Mouse (Mus musculus): Measurements from ENCODE around the gene Nckap1l. TPM values are rescaled to one million over a fixed set of nuclear protein-coding genes. Genes with fewer than 3 reads are reported as not detected.
A peak's percentile ranks its signal among the peaks of the same experiment; 100 is the strongest.

Nckap1l gene
- polyA plus RNA-seq, 2 experiments: 3.9 to 4.5 TPM

- no peak for TF ChIP-seq POLR2A (IDR thresholded peaks at IDR 0.05; ENCODE audit: borderline replicate concordance, extremely low read depth, insufficient read depth, insufficient read length)
These were observed 55.7 kb downstream of the Nckap1l start for GRCm38 (mm10) chr15:103509317-103509716.

GRCm38 (mm10) chr15:103511652-103512051 is 58.1 kb downstream of the Nckap1l start:
- ATAC-seq (ENCODE audit: low FRiP score, low read depth) (no peak), DNase-seq (ENCODE audit: low spot score) (no peak)
- Histone ChIP-seq H3K4me3 (replicated peaks; ENCODE audit: low read length) (no peak overlapping the region), H3K27me3 (ENCODE audit: control insufficient read depth, insufficient read depth, low read length) (no peaks in the 10 kb centered on the region), H3K9ac (ENCODE audit: low read depth, low read length, severe bottlenecking) (no peak overlapping the region), H3K27ac (replicated peaks; ENCODE audit: low read depth, low read length) (no peak overlapping the region), H3K9me3 (ENCODE audit: control insufficient read depth, low read length) (no peaks in the 10 kb centered on the region), H3K4me1 (ENCODE audit: control insufficient read depth, insufficient read depth, low read length) (peaks cover 11% of the 10 kb centered on the region), H3K36me3 (ENCODE audit: control insufficient read depth, insufficient read depth, low read length) (no peaks in the 10 kb centered on the region), H3K4me2 (replicated peaks; ENCODE audit: low read depth, low read length, severe bottlenecking) (no peak overlapping the region)
- whole genome bisulfite sequencing: 52% methylated on average over 1 of the region's 1 CpGs
- no peak for TF ChIP-seq POLR2A (IDR thresholded peaks at IDR 0.05; ENCODE audit: borderline replicate concordance, extremely low read depth, insufficient read depth, insufficient read length)

More at GRCm38 (mm10) chr15:103509317-103509716, 55.7 kb downstream of the Nckap1l start:
- Histone ChIP-seq H3K9ac (ENCODE audit: low read depth, low read length, severe bottlenecking) (no peak overlapping the region), H3K4me1 (ENCODE audit: control insufficient read depth, insufficient read depth, low read length) (peaks cover 10% of the 10 kb centered on the region), H3K4me3 (replicated peaks; ENCODE audit: low read length) (no peak overlapping the region), H3K27me3 (ENCODE audit: control insufficient read depth, insufficient read depth, low read length) (peaks cover 8% of the 10 kb centered on the region), H3K9me3 (ENCODE audit: control insufficient read depth, low read length) (no peaks in the 10 kb centered on the region), H3K36me3 (ENCODE audit: control insufficient read depth, insufficient read depth, low read length) (no peaks in the 10 kb centered on the region), H3K4me2 (replicated peaks; ENCODE audit: low read depth, low read length, severe bottlenecking) (no peak overlapping the region), H3K27ac (replicated peaks; ENCODE audit: low read depth, low read length) (no peak overlapping the region)
- no peak for DNase-seq (ENCODE audit: low spot score)
- no peak for ATAC-seq (ENCODE audit: low FRiP score, low read depth)
- WGBS: 58% methylated on average over 3 of the region's 3 CpGs

GRCm38 (mm10) chr15:103513621-103514031 is 60.0 kb downstream of the Nckap1l start:
- ATAC-seq (ENCODE audit: low FRiP score, low read depth): peak; percentile 17; the same call in 1 of the 2 replicates
- 4% methylated on average over 7 of the region's 7 CpGs for WGBS
- DNase-seq (ENCODE audit: low spot score): no peak
- Histone ChIP-seq H3K9me3 (ENCODE audit: control insufficient read depth, low read length) (no peaks in the 10 kb centered on the region), H3K27me3 (ENCODE audit: control insufficient read depth, insufficient read depth, low read length) (no peaks in the 10 kb centered on the region), H3K4me3 (replicated peaks; ENCODE audit: low read length) (peak overlapping the region; percentile 23), H3K4me1 (ENCODE audit: control insufficient read depth, insufficient read depth, low read length) (peaks cover 13% of the 10 kb centered on the region), H3K27ac (replicated peaks; ENCODE audit: low read depth, low read length) (no peak overlapping the region), H3K4me2 (replicated peaks; ENCODE audit: low read depth, low read length, severe bottlenecking) (peak overlapping the region; percentile 52), H3K9ac (ENCODE audit: low read depth, low read length, severe bottlenecking) (peak overlapping the region; percentile 14; the same call in 1 of the 2 replicates), H3K36me3 (ENCODE audit: control insufficient read depth, insufficient read depth, low read length) (no peaks in the 10 kb centered on the region)
- no peak for TF ChIP-seq POLR2A (IDR thresholded peaks at IDR 0.05; ENCODE audit: borderline replicate concordance, extremely low read depth, insufficient read depth, insufficient read length)

GRCm38 (mm10) chr15:103514119-103514518 is 60.5 kb downstream of the Nckap1l start:
- no peaks in the 10 kb centered on the region for H3K36me3 ChIP-seq (ENCODE audit: control insufficient read depth, insufficient read depth, low read length)
- peak overlapping the region; percentile 52 for H3K4me2 ChIP-seq (replicated peaks; ENCODE audit: low read depth, low read length, severe bottlenecking)
- H3K9me3 ChIP-seq (ENCODE audit: control insufficient read depth, low read length): no peaks in the 10 kb centered on the region
- H3K4me1 ChIP-seq (ENCODE audit: control insufficient read depth, insufficient read depth, low read length): peaks cover 18% of the 10 kb centered on the region
- H3K27ac ChIP-seq (replicated peaks; ENCODE audit: low read depth, low read length): no peak overlapping the region
- peak overlapping the region; percentile 23 for H3K4me3 ChIP-seq (replicated peaks; ENCODE audit: low read length)
- no peaks in the 10 kb centered on the region for H3K27me3 ChIP-seq (ENCODE audit: control insufficient read depth, insufficient read depth, low read length)
- peak overlapping the region; percentile 1; the same call in 1 of the 2 replicates for H3K9ac ChIP-seq (ENCODE audit: low read depth, low read length, severe bottlenecking)
- TF ChIP-seq POLR2A (IDR thresholded peaks at IDR 0.05; ENCODE audit: borderline replicate concordance, extremely low read depth, insufficient read depth, insufficient read length): peak; percentile 54; the same call in 1 of the 2 replicates
- ATAC-seq (ENCODE audit: low FRiP score, low read depth) (peak; percentile 87), DNase-seq (ENCODE audit: low spot score) (peak; percentile 87)
- under 1% methylated on average over 10 of the region's 10 CpGs for whole genome bisulfite sequencing

- Histone ChIP-seq H3K36me3 (ENCODE audit: control insufficient read depth, insufficient read depth, low read length) (no peaks in the 10 kb centered on the region), H3K27me3 (ENCODE audit: control insufficient read depth, insufficient read depth, low read length) (no peaks in the 10 kb centered on the region), H3K9me3 (ENCODE audit: control insufficient read depth, low read length) (no peaks in the 10 kb centered on the region), H3K4me3 (replicated peaks; ENCODE audit: low read length) (no peak overlapping the region), H3K27ac (replicated peaks; ENCODE audit: low read depth, low read length) (no peak overlapping the region), H3K4me1 (ENCODE audit: control insufficient read depth, insufficient read depth, low read length) (peaks cover 23% of the 10 kb centered on the region), H3K9ac (ENCODE audit: low read depth, low read length, severe bottlenecking) (peak overlapping the region; percentile 1; the same call in 1 of the 2 replicates), H3K4me2 (replicated peaks; ENCODE audit: low read depth, low read length, severe bottlenecking) (no peak overlapping the region; the same call in 1 of the 2 replicates)
- DNase-seq (ENCODE audit: low spot score) (no peak), ATAC-seq (ENCODE audit: low FRiP score, low read depth) (no peak)
- no peak for TF ChIP-seq POLR2A (IDR thresholded peaks at IDR 0.05; ENCODE audit: borderline replicate concordance, extremely low read depth, insufficient read depth, insufficient read length)
- 38% methylated on average over 3 of the region's 3 CpGs for WGBS
These were observed 61.3 kb downstream of the Nckap1l start for GRCm38 (mm10) chr15:103514914-103515313.

All from limb, embryonic 14.5 days (tissue).